Mouse (Mus musculus) 416B (cell line): ENCODE measurements at regions not wholly inside any gene's neighbourhood (a gene's known extent, or its start where the extent isn't known, plus 50 kb on each side); places are given as distances from the start of the nearest gene placed in this dataset.

ENCODE experiments used
- DNase-seq: peaks from one replicate; pipeline ENCODE4 v3.0.0; 2011; ENCODE audit warnings: low read depth

- DNase-seq, result no peak
These were observed 120.2 kb upstream of the Xylt1 start for GRCm38 (mm10) chr7:117260596-117260995.

DNA sequence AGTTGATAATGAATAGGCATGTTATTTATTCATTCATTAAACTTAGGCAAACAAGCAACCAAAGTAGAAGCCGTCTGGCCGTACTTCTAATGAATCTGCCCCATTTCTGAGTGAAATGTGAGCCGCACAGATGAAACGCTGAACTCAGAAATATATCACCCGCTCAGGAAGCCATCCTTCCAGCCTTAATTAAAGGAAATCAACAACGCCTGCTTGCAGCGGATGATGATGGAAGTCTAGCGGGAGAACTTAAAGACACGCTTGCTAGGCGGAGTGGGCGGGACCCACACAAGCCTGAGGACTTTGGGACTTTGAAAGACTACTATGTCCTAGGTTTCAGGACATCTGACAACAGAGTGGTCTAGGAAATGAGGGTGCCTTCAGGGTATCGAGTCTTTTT, 117.7 kb upstream of the Xylt1 start:
- DNase-seq, result no peak

GRCm38 (mm10) chr7:117264341-117264740, 116.4 kb upstream of the Xylt1 start:
- no peak for DNase-seq

- no peak for DNase-seq
These were observed 112.7 kb upstream of the Xylt1 start for GRCm38 (mm10) chr7:117268096-117268495.

DNA sequence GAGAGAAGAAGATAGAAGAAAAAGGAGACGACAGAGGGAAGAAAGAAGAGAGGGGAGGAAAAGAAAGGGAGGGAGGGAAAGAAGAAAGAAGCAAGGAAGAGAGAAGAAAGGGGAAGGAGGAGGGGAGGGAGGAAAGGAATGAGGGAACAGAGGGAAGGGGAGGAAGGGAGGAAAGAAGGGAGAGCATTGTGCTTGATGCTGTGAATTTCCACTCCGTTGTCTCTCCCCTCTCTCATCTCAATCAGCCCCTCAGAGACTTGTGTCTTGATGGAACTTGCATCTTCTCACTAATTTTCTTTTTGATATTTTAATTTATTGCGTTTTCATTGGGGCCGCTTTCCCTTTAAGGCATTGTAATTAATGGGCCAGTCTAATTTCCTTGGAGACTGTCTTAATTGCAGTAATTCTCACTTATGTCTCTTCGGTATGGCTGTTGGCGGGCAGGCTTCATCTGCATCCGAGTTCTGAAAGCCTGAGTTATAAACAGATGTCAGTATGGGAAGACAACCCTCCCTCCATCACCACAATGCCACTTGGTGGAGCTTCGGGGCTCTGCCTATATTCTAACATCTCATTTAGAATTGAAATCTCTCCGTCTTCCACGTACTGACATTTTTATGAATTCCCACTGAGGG, 111.4 kb upstream of the Xylt1 start:
- DNase-seq, result no peak

GRCm38 (mm10) chr7:117278388-117278961, 102.3 kb upstream of the Xylt1 start:
- DNase-seq, result no peak

- DNase-seq, result peak; percentile 11
These were observed 98.6 kb upstream of the Xylt1 start for GRCm38 (mm10) chr7:117282194-117282593.

DNA sequence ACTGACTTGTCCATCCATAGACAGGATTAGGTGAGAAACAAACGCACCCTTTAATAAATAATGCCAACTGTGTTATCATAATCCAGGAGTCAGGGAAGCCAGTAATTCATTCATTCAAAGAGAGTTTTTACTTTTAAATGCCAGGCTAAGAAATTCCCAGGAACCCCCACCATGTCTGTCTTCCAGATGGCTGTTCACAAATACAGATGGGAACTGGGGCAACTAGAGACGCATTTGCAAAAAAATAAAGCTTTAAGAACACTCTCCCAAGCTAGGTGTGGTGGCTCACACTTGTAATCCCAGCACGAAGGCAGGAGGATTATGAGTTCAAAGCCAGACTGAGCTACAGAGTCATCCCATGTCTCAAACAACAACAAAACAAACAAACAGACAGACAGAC, 95.6 kb upstream of the Xylt1 start:
- no peak for DNase-seq

DNA sequence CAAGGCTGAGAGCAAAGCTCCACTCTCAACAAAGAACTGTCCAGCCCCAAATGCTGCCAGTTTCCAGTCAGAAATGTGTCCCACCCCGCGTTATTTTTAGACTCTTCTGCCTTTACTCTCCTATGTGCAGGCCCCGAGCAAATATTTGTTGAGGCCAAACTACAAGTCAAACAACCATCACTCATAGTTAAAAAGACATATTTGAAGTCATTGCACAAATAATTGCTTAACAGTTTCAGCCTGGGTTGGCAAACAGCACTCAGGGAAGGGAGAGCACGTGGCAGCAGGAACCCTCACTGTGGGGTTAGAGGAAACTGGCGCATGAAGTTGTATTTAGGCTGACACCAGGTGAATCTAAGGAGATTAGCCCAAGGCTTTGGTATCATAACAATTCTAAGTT, 94.8 kb upstream of the Xylt1 start:
- no peak for DNase-seq

DNA sequence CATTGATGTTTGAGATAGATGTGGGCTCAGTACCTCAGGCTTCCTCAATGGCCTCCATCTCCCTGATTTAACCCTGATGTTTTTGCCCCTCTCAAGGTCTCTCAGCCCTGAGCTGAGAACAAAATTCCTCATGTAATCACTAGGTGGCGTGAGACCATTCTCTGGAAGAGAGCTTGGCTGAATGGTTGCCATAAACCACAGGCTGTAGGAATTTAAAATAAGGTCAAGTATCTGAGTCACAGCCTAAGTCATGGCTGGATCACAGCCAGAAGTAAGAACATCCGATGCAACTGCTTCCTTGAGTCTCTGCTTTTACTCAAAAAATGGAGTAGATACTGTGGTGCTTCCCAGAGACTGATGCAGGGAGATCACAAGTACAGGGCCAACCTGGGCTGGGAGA, 77.1 kb upstream of the Xylt1 start:
- DNase-seq, result peak; percentile 92

- DNase-seq, result no peak
These were observed 70.1 kb upstream of the Xylt1 start for GRCm38 (mm10) chr7:117310586-117311200.

DNA sequence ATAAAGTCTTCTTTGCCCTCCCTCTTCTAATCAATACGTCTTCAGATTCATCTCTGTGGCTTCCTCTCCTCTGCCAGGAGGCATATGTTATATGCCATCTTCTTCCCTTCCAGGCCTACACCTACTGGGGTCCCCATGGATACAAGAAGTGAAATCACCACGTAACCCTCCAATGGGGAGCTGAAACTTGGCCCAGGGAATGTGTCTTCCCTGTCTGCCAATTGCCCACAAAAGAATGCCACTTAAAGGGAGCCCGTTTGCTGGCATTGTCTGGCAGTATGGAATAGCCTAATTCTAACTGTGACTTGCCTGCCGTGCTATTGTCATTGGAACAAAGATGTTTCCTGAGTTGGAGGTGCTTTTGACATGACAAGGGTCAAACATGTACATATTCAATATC, 69.5 kb upstream of the Xylt1 start:
- DNase-seq, result no peak

GRCm38 (mm10) chr7:117316126-117316805, 64.5 kb upstream of the Xylt1 start:
- no peak for DNase-seq

DNA sequence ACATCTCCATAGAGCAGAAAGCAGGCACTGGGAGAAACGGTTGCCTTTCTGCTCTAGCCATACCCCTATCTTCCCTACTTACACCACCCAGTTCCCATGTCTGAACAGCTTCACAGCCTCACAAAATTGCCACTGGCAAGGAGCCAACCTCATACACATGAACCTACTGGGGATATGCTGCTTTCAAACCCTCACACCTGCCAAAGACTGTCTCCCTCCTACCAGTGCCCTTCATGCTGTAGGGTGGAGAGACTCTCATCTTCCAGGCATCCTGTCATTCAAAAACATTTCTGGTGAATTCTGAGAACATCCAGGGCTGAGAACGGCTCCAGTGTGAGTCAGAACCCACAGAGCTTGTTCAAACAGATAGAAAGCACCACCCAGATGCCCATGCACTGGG, 63.4 kb upstream of the Xylt1 start:
- no peak for DNase-seq

- DNase-seq, result no peak
These were observed 60.2 kb upstream of the Xylt1 start for GRCm38 (mm10) chr7:117320552-117320951.
